Mouse (Mus musculus) granulocyte monocyte progenitor cell, adult 5-6 weeks (primary cell): ENCODE measurements around the gene Cmtm8. TPM values are rescaled to one million over a fixed set of nuclear protein-coding genes. Genes with fewer than 3 reads are reported as not detected.

ENCODE experiments used
- ATAC-seq: replicated peaks from 2 replicates; pipeline ENCODE4 v1.8.0; 2016; ENCODE audit warnings: mild to moderate bottlenecking, moderate TSS enrichment, inconsistent platforms; ENCODE audit not compliant: poor library complexity, severe bottlenecking
- total RNA-seq, 2 experiments: library from RNA; stranded (forward) in 1 of 2; stranded (reverse) in 1 of 2; fragments of 200-712, 200-1000 nt in 1 of 2; fragments of >200 nt in 1 of 2; fragmentation: Nextera tagmentation in 1 of 2; gene quantifications; 2 replicates each; pipeline ENCODE4 v1.2.3; 2014 to 2017

The Cmtm8 gene
- total RNA-seq, 2 experiments from 2014 or later, result 2.9 to 3.9 TPM

DNA sequence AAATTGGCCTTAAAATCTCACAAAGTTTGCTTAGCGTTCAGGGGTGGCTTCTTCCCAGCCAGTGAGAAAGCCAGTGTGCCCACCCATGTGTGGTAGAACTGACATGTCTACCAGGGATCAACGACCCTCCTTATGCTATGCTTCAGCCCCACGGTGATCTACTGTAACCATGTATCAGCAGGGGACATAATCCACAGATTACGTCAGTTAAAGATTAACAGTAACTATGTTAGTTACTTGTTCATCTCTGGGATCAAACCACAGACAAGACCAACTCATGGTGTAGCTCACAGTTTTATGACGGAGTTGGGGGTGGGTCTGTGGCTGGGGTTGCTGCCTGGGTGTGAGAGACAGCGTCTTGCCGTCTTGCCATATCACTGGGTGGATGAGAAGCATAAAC, 19.8 kb downstream of the Cmtm8 start:
- ATAC-seq, result no peak

DNA sequence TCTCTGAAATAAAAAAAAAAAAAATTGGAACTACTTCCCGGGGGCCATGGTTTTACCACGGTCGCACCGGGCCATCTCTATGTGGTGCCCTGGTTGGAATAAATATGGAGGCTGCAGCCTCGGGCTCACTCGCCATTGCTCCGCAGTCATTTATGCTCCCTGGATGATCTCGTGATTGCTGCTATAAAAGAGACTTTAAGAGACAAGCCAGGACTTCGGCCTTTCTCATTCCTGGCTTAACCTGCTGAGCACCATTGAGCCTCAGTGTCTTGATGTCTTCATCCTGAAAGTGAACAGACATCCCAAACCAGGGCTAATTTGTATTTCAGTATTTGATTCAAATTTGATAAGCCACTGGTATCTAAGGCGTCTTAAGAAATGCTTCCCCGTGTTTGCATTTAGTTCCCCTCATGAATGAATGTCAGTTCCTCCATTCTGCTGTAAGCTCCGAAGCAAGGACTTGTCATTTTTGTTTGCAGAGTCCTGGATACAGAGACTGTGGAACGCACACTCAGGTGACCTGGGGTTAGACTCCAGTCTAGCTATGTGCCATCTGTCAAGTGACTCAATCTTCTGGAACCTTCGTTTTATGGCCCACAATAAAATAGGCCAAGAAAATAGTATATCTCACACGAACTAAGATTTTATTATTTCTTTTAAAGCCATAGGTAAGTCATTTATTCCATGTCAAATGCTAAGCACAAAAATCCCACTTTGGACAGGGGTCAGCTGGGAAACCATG, 22.2 kb downstream of the Cmtm8 start:
- no peak for ATAC-seq

DNA sequence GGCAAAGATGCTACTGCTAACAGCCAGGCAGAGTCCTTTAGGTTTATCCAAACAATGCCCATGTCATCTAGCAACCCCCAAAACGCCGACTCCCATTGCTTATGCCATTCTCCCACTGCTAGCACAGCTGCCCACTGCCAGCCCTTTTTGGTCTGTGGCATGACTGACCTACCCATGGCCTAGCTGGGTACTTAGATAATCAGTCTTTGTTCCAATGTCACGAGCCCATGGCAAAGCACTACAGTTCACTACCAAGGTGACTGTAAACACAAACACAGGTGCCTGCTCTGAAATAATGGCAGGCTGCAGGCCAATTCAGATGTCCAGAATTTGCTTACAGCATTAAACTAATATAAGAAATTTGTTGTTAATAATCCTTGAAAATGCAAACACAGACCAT, 25.0 kb downstream of the Cmtm8 start:
- no peak for ATAC-seq

DNA sequence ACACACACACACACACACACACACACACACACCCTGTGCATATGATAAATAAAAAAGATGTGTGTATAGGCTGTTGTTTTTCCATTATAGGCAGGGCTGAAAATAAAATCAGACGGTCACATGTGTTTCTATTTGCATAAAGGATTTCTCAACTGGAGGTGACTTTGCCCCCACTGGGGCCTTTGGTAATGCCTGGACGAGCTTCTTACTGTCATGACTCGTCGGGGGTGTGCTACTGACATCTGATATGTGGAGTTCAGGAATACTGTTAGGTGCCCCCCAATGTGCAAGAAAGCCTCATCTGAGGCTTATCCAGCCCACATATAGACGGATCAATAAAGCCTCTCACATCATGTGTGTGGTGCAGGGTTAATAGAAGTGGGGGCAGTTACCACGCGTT, 26.9 kb downstream of the Cmtm8 start:
- no peak for ATAC-seq

DNA sequence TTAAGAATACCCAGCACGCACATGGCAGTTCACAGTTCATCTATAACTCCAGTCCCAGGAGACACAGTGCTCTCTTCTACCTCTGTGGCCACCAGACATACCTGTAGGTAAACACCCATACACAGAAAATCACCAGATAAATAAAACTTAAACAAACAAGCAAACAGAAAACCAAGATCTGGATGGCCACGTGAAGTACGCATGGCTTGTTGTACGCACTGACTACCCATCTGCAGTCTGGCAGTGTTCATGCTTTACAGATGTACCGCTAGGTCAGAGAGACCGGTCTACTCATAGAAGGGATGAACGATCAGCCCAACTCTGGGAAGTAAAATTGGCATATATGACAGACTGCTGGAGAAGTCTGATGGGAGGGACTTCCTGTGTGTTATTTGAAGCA, 27.8 kb downstream of the Cmtm8 start:
- ATAC-seq, result no peak

DNA sequence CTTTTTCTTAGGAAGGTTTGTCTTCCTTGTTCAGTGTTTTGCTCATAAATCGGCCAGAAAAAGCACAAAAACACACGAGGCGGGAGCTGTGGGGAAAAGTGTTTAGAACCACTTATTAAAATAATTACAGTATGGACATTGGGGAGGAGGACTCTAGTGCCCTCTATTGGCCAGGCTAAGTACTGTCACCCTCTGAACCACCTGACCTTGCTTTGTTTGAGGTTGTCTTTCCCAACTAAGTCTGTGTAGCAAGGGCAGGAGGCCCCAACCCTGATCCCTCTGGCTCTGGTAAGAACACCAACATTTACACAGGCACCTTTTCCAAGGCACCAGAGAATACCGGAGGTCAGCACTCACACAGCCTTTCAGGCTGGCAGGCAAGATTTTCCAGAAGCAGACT, 28.6 kb downstream of the Cmtm8 start:
- peak; percentile 98 for ATAC-seq

DNA sequence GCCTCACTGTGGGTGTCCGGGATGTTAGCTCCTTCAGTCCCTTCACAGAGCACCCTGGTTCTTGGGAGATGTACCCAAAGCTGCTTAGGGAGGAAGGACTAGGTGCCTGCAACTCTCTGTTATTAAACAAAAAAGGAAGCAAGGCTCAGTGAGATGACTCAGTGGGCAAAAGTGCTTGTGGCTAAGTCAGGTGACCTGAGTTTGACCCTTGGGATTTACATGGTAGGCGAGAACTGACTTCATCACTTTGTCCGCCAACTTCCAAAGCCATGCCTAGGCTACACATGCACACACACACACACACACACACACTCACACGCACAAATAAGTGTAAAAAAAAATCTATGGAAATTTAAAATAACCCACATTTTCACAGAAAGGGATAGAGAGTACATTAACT, 32.0 kb downstream of the Cmtm8 start:
- 0 out of 2 replicates have a peak, but pooled peaks have one; percentile 18 for ATAC-seq

DNA sequence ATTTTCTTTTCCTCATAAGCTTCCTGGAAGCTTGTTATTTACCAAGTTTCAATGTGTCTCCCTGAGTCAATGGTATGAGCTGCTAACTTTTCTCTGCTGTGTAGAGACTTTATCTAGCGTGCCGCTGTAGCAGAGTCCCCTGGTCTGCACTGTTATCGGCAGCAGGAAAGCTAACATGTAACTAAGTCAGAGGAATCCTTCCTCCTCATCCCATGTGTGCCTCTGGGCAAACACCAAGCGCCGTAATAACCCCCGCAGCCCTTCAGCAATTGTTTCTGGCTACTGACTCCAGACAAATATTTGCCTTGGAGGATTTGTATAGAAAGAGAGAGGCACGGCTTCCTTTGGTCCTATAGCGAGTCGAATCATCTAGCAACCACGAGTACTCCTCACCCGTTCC, 33.1 kb downstream of the Cmtm8 start:
- ATAC-seq, result no peak

DNA sequence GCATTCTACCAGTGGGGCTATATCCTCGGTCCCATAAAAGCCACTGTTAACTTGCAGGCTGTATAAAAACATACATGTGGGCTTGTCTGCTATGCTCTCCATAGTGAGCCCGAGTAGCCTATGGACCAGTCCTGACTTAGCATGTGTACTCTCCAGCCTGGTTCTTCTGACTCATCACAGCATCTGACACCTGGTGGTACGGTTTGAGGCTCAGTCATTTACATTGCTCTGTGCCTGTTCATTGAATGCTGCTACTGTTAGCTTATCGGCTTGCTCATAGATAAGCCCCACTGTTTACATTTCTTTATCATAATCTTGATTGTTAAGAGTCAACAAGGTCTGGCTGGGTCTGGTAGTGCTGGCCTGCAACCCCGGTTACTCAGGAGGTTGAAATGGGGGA, 35.3 kb downstream of the Cmtm8 start:
- no peak for ATAC-seq

DNA sequence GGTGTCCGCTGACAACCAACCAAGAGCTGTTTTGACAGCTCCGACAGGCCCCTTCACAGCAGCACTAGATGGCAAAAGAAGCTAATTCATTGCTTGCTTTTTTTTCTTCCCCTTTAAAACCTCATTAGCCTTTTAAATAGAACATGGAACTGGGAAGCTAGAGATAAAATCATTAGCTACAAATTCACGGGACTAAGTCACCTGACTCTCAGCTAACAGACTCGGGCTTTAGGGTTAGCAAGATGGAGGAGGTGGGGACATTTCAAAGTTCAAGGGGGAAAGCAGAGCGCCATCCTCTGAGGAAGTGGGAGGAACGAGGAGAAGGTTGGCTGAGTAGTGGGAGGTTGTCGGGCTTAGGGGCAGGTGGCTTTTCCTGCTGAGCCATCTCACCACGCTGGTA, 36.7 kb downstream of the Cmtm8 start:
- ATAC-seq, result no peak; the same call in 1 of the 2 replicates

DNA sequence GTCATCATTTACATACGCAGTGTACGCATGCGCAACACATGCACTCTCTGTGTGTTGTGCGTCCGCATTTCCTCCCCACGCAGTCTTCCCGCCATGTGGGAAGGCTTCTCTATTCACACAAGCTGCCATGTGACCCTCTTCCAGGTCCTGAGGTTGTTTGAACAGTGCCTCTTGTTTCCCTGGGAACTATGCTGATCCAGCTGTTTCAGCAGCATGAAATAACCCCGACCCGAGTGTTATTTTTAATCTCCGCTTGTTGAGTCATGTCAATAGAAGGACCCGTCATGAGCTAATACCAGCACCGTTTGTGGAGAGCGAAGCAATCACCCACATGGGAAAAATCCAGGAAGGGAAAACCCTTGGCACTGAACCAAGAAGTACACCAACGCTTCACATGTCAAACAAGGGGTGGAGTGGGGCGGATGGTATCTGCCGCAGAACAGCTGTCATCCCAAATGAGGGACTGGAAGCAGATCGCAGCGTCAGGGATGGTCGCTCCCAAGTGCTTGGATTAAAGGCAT, 38.7 kb downstream of the Cmtm8 start:
- no peak for ATAC-seq

DNA sequence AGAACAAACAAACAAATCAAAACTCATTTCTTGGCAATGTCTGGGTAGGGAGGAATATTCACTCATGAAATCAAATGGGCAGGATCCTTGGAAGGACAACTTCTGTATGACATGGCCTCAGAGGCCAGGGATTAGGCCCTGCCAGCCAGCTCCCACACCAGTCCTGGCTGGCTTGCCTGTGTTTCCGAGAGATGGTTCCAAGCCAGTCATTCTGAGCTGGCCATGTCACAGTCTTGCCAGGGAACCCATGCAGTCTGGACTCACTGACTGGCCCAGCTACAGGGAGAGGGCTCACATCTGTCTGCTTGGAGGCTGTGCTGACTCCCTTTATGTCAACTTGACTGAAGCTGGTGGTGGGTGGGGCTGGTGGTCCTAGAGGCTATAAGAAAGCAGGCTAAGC, 41.8 kb downstream of the Cmtm8 start:
- ATAC-seq, result no peak

DNA sequence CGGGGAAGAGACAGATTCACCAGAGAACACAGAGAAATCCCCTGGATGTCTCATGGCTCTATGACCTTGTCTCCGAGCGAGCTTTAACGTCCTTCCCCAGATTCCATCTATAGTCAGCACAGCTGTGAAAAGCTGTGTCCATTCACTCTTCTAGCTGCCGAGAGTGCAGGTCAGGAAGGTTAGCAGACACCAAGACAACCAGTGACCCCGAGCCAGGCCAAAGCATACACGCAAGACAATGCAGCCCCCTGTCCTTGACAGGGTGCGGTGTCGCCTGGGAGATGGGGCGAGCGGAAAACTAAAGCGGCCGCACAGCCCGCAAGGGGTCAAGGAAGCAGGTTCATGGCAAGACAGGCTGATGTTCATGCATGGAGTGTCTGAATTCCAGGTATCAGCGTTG, 42.7 kb downstream of the Cmtm8 start:
- ATAC-seq, result no peak

DNA sequence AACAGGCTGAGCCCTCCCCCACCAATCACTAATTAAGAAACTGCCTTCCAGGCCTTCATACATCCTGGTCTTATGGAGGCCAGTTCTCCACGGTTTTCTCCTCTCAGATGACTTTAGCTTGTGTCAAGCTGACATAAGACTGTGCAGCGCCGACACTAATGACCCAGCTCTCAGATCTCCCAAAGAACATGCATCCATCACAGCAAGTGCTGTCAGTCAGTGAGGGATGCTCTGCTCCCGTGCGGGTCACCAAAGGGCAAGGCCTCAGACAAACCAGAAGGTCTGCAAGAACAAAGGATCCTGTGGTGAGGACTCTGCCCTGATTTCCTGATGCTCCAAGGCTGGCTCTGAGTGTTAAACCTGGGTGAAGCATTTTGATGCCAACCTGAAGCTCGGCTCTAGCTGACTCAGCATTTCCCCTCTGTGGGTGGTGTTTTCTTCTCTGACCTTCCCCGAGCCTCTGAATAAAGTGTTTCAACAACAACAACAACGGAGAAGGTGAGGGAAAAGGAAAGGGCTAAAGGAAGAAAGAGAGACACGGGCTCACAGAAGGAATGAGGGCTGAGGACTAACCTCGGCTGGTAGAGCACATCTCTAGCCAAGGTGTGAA, 44.4 kb downstream of the Cmtm8 start:
- no peak for ATAC-seq

DNA sequence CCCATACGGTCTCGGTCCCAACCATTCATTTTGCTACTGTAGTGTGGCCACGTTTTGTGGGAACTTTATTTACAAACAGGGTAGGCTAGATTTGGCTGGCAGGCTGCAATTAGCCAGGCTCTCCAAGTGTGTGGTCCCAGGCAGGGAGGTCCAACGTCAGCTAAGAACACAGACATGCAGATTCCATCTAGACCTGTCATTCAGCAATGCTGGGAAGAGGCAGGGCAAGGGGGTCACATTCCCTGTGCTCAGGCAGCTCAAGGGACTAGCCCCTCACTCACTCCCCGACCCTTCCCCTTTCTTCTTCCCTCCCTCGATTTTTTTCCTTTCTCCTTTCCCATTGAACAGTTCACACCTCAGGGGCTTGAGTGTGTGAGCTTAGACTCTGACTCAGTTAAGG, 45.1 kb downstream of the Cmtm8 start:
- no peak for ATAC-seq

DNA sequence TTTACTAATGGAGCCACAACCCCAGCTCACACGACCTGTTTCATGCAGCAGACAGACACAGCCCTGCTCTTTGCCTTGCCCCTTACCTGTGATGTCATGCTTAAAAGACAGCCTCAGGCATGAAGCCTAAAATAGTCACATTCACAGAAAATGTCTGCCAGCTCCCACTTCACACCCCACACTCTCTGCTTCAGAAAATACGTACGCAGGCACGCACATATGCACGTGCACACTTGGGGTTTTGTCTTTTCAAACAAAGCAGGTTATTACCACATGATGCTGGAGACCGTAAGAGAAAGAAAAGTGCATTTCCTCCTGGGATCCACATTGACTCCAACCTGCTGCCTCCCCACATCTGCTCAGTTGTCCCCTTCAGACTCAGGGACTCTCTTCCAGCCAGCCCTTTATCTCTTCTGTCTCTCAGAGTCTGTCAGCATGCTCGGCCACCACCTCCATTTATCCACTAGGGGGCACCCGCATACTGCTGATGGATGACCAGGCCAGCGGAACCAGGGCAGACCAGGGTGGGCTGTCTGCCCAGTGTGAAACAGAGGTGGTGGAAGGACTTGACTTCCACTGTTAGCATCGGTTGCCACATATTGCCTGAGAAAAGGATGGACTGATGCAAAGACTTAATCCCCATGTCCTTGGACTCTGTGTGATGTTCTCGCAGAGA, 46.5 kb downstream of the Cmtm8 start:
- ATAC-seq, result peak; percentile 87

DNA sequence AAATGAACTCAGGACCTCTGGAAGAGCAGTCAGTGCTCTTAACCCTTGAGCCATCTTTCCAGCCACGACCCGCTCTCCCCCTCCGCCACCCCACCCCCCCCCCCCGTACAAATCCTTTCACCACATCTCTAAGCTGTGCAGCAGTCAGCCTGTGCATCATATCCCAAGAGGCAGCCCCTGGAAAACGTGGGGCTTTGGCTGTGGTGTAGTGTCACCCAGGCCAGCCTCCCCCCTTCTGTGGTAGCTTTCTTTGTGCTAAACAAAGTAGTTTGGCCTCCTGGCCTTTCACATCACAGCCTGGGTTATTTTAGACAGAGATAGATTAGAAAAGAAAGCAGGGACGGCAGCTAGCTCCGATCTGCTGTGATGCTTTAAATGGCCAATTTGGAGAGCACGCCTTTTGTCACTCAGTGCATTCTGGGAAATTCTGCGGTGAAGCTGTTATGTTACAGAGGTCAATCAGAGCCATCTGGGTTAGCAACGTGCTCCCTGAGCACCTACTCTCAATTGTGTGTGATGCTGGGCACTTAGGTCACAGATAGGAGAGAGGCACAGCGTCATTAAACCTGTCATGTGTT, 47.4 kb downstream of the Cmtm8 start:
- ATAC-seq, result no peak

DNA sequence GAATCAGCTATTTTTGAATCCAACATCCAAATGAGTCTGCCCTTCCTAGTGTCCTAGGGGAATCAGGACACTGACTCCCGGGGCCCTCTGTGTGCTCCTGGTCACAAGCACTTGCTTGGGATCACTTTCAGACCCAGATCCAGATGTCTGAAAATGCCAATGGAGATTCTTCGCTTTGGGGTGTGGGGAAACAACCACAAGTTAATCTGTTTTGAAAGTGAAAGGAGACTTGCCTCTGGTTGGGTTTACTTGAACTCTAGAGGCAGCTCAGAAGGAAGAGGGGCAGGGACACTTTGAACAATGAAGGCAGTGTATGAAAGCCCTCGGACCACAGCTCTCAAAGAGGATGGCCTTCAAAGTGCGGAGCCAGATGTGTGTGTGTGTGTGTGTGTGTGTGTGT, 49.5 kb downstream of the Cmtm8 start:
- peak; percentile 17; the same call in 1 of the 2 replicates for ATAC-seq

DNA sequence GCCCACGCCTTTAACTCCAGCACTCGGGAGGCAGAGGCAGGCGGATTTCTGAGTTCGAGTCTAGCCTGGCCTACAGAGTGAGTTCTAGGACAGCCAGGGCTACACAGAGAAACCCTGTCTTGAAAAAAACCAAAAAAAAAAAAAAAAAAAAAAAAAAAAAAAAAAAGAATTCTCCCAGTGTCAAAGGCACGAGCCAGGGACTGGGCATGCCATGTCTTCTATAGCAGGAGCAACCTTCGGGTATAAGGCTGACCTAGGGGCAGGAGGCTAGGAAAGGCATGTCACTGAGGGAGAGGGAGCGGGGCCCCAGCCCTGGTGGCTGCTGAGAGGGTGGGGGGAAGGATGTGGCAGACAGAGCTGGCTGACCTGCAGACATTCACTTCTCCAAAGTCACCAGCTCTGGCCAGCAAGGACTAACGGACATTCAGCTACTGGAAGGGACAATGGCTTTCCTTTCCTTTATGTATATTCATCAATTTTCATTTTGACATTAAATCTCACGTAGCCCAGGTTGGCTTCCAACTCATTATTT, 50.1 kb downstream of the Cmtm8 start:
- ATAC-seq, result peak; percentile 58

DNA sequence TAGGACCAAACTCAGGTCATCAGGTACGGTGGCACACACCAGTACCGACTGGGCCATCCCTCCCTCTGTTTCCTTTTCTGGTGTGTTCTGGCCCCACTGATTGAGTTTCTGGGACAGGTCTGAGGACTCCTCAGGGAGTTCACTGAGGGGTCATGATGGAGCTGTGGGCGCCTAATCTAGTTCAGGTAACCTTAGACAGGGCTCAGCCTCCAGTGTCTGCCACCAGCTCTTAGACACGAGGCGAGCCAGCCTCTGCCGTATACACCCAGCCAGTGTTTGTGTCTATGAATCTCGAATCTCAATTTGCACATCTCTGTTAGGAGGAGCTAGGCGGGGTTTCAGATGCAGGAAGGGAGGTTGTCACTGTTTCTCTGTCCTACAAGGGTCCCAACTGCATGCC, 54.0 kb downstream of the Cmtm8 start:
- no peak for ATAC-seq

DNA sequence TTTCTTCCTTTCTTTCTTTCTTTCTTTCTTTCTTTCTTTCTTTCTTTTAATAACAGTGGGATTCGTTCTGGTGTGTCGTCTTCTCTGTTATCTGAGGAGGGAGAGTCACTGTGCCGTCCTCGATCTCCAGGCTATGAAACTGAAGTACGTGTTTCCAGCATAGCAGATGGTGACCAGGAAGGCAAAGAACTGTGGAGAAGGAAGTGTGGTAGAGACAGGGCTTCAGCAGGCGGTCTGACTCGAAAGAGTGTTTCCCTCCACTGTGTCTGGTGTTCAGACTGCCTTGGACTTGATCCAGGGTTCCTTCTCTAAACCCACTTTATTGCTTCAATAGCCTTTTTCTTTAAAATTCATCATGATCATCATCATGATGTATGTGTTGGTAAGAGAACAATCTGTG, 54.4 kb downstream of the Cmtm8 start:
- peak; percentile 10; the same call in 1 of the 2 replicates for ATAC-seq
